Mouse (Mus musculus) A20 (cell line): Measurements from ENCODE around the gene Bmp7.
A peak's percentile ranks its signal among the peaks of the same experiment; 100 is the strongest.

Experiments used
- DNase-seq: peaks from one replicate; pipeline ENCODE4 v3.0.0-alpha.2; 2011; ENCODE audit warnings: low read depth, low spot score

The Bmp7 gene

GRCm38 (mm10) chr2:172909463-172909862 lies 30.7 kb downstream of the Bmp7 start:
- DNase-seq: no peak

GRCm38 (mm10) chr2:172906146-172906545 lies 34.0 kb downstream of the Bmp7 start:
- DNase-seq: no peak

GRCm38 (mm10) chr2:172905057-172905456 lies 35.1 kb downstream of the Bmp7 start:
- no peak for DNase-seq

GRCm38 (mm10) chr2:172904614-172905013 lies 35.5 kb downstream of the Bmp7 start:
- no peak for DNase-seq

- DNase-seq: no peak
These were observed 36.6 kb downstream of the Bmp7 start for GRCm38 (mm10) chr2:172903523-172903922.

- DNase-seq: no peak
These were observed 39.0 kb downstream of the Bmp7 start for GRCm38 (mm10) chr2:172900954-172901701.

- DNase-seq: no peak
These were observed 50.2 kb downstream of the Bmp7 start for GRCm38 (mm10) chr2:172889756-172890443.

GRCm38 (mm10) chr2:172889222-172889621 lies 50.9 kb downstream of the Bmp7 start:
- DNase-seq: no peak

- no peak for DNase-seq
These were observed 52.0 kb downstream of the Bmp7 start for GRCm38 (mm10) chr2:172888147-172888546.

GRCm38 (mm10) chr2:172885861-172886260 lies 54.3 kb downstream of the Bmp7 start:
- DNase-seq: no peak

- no peak for DNase-seq
These were observed 55.5 kb downstream of the Bmp7 start for GRCm38 (mm10) chr2:172884584-172884983.

- DNase-seq: no peak
These were observed 64.9 kb downstream of the Bmp7 start for GRCm38 (mm10) chr2:172875201-172875600.

- no peak for DNase-seq
These were observed 73.8 kb downstream of the Bmp7 start for GRCm38 (mm10) chr2:172866356-172866755.

GRCm38 (mm10) chr2:172865165-172865564 lies 75.0 kb downstream of the Bmp7 start:
- DNase-seq: no peak

- peak; percentile 6 for DNase-seq
These were observed 75.6 kb downstream of the Bmp7 start for GRCm38 (mm10) chr2:172864566-172864965.

GRCm38 (mm10) chr2:172863469-172863856 lies 76.7 kb downstream of the Bmp7 start:
- no peak for DNase-seq

- no peak for DNase-seq
These were observed 77.2 kb downstream of the Bmp7 start for GRCm38 (mm10) chr2:172862850-172863468.

GRCm38 (mm10) chr2:172862424-172862823 lies 77.7 kb downstream of the Bmp7 start:
- no peak for DNase-seq

- DNase-seq: no peak
These were observed 78.5 kb downstream of the Bmp7 start for GRCm38 (mm10) chr2:172861590-172861989.

GRCm38 (mm10) chr2:172860593-172860992 lies 79.5 kb downstream of the Bmp7 start:
- DNase-seq: no peak

- no peak for DNase-seq
These were observed 80.0 kb downstream of the Bmp7 start for GRCm38 (mm10) chr2:172860104-172860503.

- no peak for DNase-seq
These were observed 83.1 kb downstream of the Bmp7 start for GRCm38 (mm10) chr2:172857048-172857447.

- no peak for DNase-seq
These were observed 83.6 kb downstream of the Bmp7 start for GRCm38 (mm10) chr2:172856549-172856948.
